Mouse (Mus musculus) kidney, postnatal 0 days (tissue): ENCODE results near the gene Mc3r. TPM values are rescaled to one million over a fixed set of nuclear protein-coding genes. Genes with fewer than 3 reads are reported as not detected.

ENCODE experiments used
- ATAC-seq: fragments of 200-750 bp; cut with Nextera tagmentation; replicated peaks from 2 replicates; pipeline ENCODE4 v1.8.0; 2017; ENCODE audit warnings: low read depth, moderate number of reproducible peaks, moderate TSS enrichment, moderate library complexity; ENCODE audit not compliant: low FRiP score
- DNase-seq: peaks from one replicate; pipeline ENCODE4 v3.0.0-alpha.2; 2016; ENCODE audit warnings: low spot score
- H3K27ac ChIP-seq: fragments of 300-500 bp; sonication (generic); 2 replicates; pipeline ENCODE4 v1.5.1; 2014; ENCODE audit warnings: mild to moderate bottlenecking
- H3K27me3 ChIP-seq: fragments of 300-500 bp; sonication (generic); 2 replicates; pipeline ENCODE4 v1.6.1; 2014; ENCODE audit warnings: low read length, mixed read lengths; ENCODE audit not compliant: insufficient read depth
- H3K36me3 ChIP-seq: fragments of 300-500 bp; sonication (generic); 2 replicates; pipeline ENCODE4 v1.6.1; 2014; ENCODE audit warnings: low read length, mixed read lengths; ENCODE audit not compliant: insufficient read depth
- H3K4me1 ChIP-seq: fragments of 300-500 bp; sonication (generic); replicated peaks from 2 replicates; pipeline ENCODE4 v1.6.1; 2014; ENCODE audit warnings: antibody characterized with exemption, low read length, mixed read lengths; ENCODE audit not compliant: insufficient read depth
- H3K4me2 ChIP-seq: fragments of 300-500 bp; sonication (generic); 2 replicates; pipeline ENCODE4 v1.6.1; 2014; ENCODE audit warnings: mild to moderate bottlenecking, low read length, moderate library complexity, mixed read lengths
- H3K4me3 ChIP-seq: fragments of 300-500 bp; sonication (generic); replicated peaks from 2 replicates; pipeline ENCODE4 v1.5.1; 2014; ENCODE audit warnings: low read depth, low read length
- H3K9ac ChIP-seq: fragments of 300-500 bp; sonication (generic); 2 replicates; pipeline ENCODE4 v1.6.1; 2014; ENCODE audit warnings: low read depth, low read length
- H3K9me3 ChIP-seq: fragments of 300-500 bp; sonication (generic); replicated peaks from 2 replicates; pipeline ENCODE4 v1.6.1; 2016; ENCODE audit warnings: low read length, inconsistent platforms, mixed read lengths
- CTCF ChIP-seq: IDR thresholded peaks from 2 replicates; pipeline ENCODE4 v1.5.1; 2016; ENCODE audit warnings: antibody characterized with exemption, low read depth, mild to moderate bottlenecking, moderate library complexity
- WGBS: fragments of 180-500 bp; shearing (Covaris S2); extraction: QIAGEN DNeasy Blood & Tissue Kit; methylation state at CpG from one replicate; pipeline ENCODE4 v1.1.7; 2014; 5-methylcytosine and 5-hydroxymethylcytosine counted together
- polyA plus RNA-seq: library from polyadenylated mRNA; unstranded; fragments of >200 nt; fragmentation: Nextera tagmentation; extraction: Ambion mirVana; gene quantifications from 2 replicates; pipeline ENCODE4 v1.2.1, GENCODE M21; 2015

The Mc3r gene
- polyA plus RNA-seq, 1 experiment from 2014 or later: not detected

DNA sequence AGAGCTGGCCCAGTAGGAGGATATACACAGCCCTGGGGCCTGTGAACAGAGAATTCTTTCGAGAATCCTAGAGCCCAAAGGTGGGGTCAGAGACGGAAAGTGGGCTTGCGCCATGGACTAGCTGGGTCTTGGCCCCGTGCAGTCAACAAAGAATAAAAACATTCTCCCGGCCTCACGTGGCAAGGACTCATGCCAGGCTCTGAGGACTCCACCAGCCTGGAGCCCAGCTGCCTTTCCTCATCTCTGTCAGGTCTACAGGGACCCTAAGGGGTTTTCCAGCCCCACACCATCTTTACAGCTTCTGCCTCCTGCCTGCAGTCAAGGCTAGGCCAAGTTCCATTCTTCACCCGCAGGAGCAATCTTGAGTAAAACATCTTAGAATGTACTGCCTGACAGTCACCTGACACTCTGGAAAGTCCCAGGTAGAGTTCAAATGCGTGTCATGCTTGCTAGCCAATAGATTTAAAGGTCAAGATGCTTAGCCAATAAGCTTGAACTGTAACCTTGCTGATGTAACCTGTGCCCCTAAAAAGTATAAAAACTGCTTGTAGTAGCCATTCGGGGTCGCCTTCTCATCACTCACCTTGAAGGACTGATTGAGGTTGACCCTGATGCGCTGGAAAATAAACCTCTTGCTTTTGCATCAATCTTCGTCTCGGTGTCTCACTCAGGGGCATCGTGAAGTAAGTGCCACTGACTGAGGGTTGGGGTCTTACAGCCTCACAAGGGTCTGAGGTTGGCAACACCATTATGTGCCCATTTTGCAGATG is 43.6 kb downstream of the Mc3r start:
- Histone ChIP-seq H3K9me3 (no peaks in the 10 kb centered on the region), H3K4me2 (no peak overlapping the region), H3K4me1 (no peaks in the 10 kb centered on the region), H3K36me3 (no peaks in the 10 kb centered on the region), H3K9ac (no peak overlapping the region), H3K27me3 (no peaks in the 10 kb centered on the region), H3K27ac (no peak overlapping the region), H3K4me3 (no peak overlapping the region)
- no peak for DNase-seq
- no peak for TF ChIP-seq CTCF
- WGBS: 83% methylated on average over 14 of the region's 14 CpGs
- ATAC-seq: no peak

DNA sequence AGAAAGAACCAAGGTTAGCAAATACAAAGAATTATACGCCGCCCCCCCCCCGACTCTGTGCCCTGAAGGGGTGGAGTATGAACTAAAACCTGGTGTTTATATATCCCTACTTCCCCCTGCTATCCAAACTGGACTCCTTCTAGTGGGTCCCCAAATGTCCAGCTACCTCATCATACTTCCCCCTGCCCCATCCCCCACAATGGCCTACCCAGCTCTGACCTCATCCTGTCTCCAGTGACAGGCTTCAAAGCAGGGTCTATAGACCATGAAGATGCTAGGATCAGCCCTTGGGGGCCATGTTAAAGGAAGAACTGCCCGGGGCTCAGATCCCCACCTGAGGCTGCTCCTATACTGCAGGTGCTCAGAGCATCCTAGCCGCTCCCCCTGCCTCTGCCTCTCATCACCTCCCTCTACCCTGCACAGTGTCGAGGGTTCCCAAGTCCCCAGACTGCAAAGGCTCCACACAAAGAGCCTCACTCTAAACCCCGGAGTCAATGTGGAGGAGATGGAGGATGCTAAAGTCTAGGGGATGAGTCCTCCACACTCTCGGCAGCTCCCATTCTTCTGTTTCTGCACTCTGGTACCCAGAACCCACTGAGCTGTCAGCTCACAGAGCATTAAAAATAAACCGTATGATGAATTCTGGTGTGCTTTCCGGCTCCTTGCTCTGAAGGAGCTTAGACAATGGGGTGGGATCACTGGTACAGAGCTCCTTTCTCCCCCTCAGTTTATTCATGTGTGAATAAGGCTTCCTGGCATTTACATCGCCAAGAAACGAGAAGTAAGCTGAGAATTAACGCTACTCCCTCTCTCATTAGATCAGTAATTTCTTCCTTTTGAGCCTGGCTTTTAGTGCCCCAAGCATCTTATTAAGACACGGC is 44.5 kb downstream of the Mc3r start:
- Histone ChIP-seq H3K27ac (no peak overlapping the region), H3K9me3 (no peaks in the 10 kb centered on the region), H3K27me3 (no peaks in the 10 kb centered on the region), H3K4me1 (no peaks in the 10 kb centered on the region), H3K4me3 (no peak overlapping the region), H3K9ac (no peak overlapping the region), H3K36me3 (no peaks in the 10 kb centered on the region), H3K4me2 (no peak overlapping the region)
- no peak for ATAC-seq
- peak; percentile 63 for DNase-seq
- TF ChIP-seq CTCF: no peak
- WGBS: 52% methylated on average over 14 of the region's 14 CpGs

DNA sequence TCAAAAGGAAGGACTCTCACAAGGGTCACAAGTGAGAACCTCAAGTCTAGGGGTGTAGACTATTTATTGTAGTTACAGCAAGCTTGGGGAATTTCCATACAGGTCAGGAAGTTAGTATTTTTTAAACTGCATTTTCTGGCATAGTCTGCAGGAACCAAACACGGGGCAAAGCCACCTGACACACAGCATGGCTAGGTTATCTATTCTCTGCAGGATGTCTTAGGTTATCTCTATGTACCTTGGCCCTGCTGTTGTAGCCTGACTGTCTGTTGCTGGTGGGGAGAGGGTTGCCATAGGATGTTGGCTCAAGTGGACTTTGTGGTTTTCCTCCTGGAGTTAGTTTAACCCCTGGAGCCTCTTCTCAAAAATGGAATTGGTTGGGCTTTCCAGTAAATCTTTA is 49.8 kb downstream of the Mc3r start:
- TF ChIP-seq CTCF: no peak
- no peaks in the 10 kb centered on the region for H3K4me1 ChIP-seq
- no peak overlapping the region for H3K27ac ChIP-seq
- no peaks in the 10 kb centered on the region for H3K27me3 ChIP-seq
- ATAC-seq: no peak
- no peak overlapping the region for H3K4me3 ChIP-seq
- no peak for DNase-seq
- H3K9ac ChIP-seq: no peak overlapping the region
- H3K36me3 ChIP-seq: no peaks in the 10 kb centered on the region
- no peaks in the 10 kb centered on the region for H3K9me3 ChIP-seq
- no peak overlapping the region for H3K4me2 ChIP-seq
- 52% methylated on average over 1 of the region's 1 CpGs for WGBS

DNA sequence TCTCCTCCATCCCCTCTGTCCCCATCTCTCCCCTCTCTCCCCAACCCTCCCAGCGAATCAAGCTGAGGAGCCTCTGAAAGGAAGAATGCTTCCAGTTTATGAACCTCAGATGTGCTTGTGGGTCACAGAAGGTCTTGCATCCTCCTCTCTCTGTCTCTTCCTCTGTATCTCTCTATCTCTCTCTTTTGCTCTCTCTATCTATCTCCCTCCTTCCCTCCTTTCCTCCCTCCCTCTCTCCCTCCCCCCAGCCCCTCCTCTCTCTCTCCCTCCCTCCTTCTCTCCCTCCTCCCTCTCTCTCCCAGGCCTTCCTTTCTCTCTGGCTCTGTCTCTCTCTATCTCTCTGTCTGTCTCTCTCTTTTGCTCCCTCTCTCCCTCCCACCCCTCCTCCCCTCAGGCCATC is 50.2 kb downstream of the Mc3r start:
- H3K4me3 ChIP-seq: no peak overlapping the region
- WGBS: 46% methylated on average over 1 of the region's 1 CpGs
- H3K9ac ChIP-seq: no peak overlapping the region
- no peaks in the 10 kb centered on the region for H3K4me1 ChIP-seq
- no peak overlapping the region for H3K27ac ChIP-seq
- ATAC-seq (no peak), DNase-seq (no peak)
- H3K9me3 ChIP-seq: no peaks in the 10 kb centered on the region
- H3K36me3 ChIP-seq: no peaks in the 10 kb centered on the region
- no peak overlapping the region for H3K4me2 ChIP-seq
- no peak for TF ChIP-seq CTCF
- H3K27me3 ChIP-seq: no peaks in the 10 kb centered on the region

DNA sequence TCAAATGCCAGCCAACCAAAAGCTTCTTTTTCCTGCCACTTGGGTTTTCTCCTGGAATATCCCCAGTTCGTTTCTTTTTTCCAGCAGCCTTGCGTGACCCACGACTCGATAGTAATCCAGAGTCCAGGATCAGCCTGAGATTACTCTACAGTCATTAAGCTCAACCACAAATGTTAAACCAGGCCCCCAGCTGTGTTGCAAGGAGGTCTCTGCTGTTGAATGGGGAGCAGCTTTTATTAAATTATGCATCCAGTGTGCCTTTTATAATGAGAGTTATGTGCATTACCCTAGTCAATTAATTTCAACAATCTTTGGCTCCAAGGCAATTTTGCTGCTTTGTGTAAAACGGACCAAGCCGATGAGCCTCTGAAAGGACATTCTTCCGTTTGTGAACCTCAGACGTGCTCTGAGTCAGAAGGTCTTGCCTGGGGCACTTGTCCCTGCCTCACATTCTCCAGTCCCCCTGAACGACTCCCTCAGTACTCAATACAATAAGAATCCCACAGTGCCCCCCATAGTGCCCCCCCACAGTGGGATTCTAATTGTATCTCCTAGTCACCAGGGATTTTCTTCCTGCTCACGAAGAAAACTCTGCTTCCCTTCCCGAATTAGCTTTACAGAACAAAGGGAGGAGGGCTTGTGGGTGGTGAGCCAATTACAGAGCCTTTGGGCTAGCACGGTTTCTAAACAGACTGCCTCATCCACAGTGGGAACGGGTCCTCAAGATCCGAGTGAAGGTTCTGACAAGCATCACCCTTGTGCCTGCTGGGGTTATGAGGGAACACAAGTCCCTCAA is 51.0 kb downstream of the Mc3r start:
- no peak for DNase-seq
- no peaks in the 10 kb centered on the region for H3K4me1 ChIP-seq
- H3K36me3 ChIP-seq: no peaks in the 10 kb centered on the region
- H3K9me3 ChIP-seq: no peaks in the 10 kb centered on the region
- H3K27ac ChIP-seq: no peak overlapping the region
- no peak for TF ChIP-seq CTCF
- WGBS: 20% methylated on average over 14 of the region's 14 CpGs
- H3K27me3 ChIP-seq: no peaks in the 10 kb centered on the region
- no peak overlapping the region for H3K9ac ChIP-seq
- no peak overlapping the region for H3K4me3 ChIP-seq
- ATAC-seq: no peak
- no peak overlapping the region for H3K4me2 ChIP-seq

Other genes with a start within 250 kb of the Mc3r start
- gene Cbln4, start 205.0 kb upstream of the Mc3r start, polyA plus RNA-seq: 3.4 and 4.1 TPM in 2 replicates
- gene Fam210b, start 97.1 kb downstream of the Mc3r start, polyA plus RNA-seq: 11.7 and 12.1 TPM in 2 replicates
- gene Aurka, start 122.0 kb downstream of the Mc3r start, polyA plus RNA-seq: 40.0 and 46.3 TPM in 2 replicates
- gene Cstf1, start 122.2 kb downstream of the Mc3r start, polyA plus RNA-seq: 32.4 and 34.6 TPM in 2 replicates
- gene Cass4, start 145.3 kb downstream of the Mc3r start, polyA plus RNA-seq: 0.13 and 0.14 TPM in 2 replicates
- 73.2 and 83.9 TPM in 2 replicates for gene Rtf2, start 192.1 kb downstream of the Mc3r start, polyA plus RNA-seq
- gene Gcnt7, start 210.1 kb downstream of the Mc3r start, polyA plus RNA-seq: 0.50 and 0.51 TPM in 2 replicates
- 0.20 TPM in 1 of 2 replicates, not detected in the other for gene Fam209, start 224.0 kb downstream of the Mc3r start, polyA plus RNA-seq